Mouse (Mus musculus): ENCODE data around the gene Tenm2.

DNA sequence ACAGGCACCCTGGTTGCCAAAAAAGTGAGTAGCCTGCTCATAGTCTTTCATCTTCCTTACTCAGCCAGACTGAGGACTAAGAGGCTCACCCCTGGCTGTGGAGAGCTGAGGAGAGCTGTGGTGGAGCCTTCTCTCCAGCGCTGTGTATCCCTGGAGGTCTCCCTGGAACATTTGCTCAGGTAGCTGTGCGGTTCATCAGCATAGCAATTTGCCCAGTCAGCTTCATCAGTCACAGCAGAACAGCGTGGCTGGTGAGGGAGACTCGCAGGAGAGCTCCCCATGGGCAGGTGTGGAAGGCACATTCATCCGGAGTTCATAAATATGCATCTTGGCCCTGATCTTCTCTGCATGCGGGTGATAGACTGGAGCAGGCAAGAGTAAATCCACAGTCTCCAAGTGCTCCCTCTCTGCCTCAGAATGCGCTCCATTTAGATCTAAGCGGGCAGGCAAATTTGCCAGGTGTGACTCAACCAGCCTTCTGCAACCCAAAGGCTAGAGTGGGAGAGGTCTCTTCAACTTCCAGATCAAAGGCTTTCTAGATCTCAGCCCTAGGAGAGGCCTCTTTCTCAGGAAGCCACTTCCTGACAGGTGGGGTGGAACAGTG is 751.2 kb downstream of the Tenm2 start:
- no peak for TF ChIP-seq POLR2A (IDR thresholded peaks at IDR 0.05; ENCODE audit: control insufficient read depth in 1 of 2, insufficient read depth in 1 of 2, low read depth in 1 of 2, low read length in 2 of 2, poor library complexity in 1 of 2)
- no peak for TF ChIP-seq MAZ (IDR thresholded peaks at IDR 0.05; ENCODE audit: low read depth, low read length)
- no peak for TF ChIP-seq EP300 (IDR thresholded peaks at IDR 0.05; ENCODE audit: low read depth in 1 of 2, low read length in 2 of 2)
- no peak for TF ChIP-seq CTCF (IDR thresholded peaks at IDR 0.05 in 2 of 3, conservative IDR thresholded peaks at IDR 0.05 in 1 of 3; ENCODE audit: control insufficient read depth in 1 of 3, insufficient read depth in 1 of 3, low read depth in 2 of 3, low read length in 3 of 3, poor library complexity in 1 of 3, severe bottlenecking in 1 of 3)
- no peak for TF ChIP-seq ZKSCAN1 (IDR thresholded peaks at IDR 0.05; ENCODE audit: low read depth, low read length)
- TF ChIP-seq TAL1 (IDR thresholded peaks at IDR 0.05; ENCODE audit: low read length): no peak
- TF ChIP-seq GATA1 (IDR thresholded peaks at IDR 0.05; ENCODE audit: low read depth, low read length): no peak

Measured in MEL (cell line).